Mouse (Mus musculus) ovary, adult 2 months (tissue): ENCODE data around the gene Prmt2. TPM values are rescaled to one million over a fixed set of nuclear protein-coding genes. Genes with fewer than 3 reads are reported as not detected.

Experiments
- polyA plus RNA-seq: library from polyadenylated mRNA; depleted of rRNA; stranded (reverse); fragments of >200 nt; gene quantifications from 2 replicates; pipeline ENCODE4 v1.2.3, GENCODE M21; 2012; rRNA removed

Gene Prmt2
- 85.4 and 88.4 TPM in 2 replicates for polyA plus RNA-seq

DNA sequence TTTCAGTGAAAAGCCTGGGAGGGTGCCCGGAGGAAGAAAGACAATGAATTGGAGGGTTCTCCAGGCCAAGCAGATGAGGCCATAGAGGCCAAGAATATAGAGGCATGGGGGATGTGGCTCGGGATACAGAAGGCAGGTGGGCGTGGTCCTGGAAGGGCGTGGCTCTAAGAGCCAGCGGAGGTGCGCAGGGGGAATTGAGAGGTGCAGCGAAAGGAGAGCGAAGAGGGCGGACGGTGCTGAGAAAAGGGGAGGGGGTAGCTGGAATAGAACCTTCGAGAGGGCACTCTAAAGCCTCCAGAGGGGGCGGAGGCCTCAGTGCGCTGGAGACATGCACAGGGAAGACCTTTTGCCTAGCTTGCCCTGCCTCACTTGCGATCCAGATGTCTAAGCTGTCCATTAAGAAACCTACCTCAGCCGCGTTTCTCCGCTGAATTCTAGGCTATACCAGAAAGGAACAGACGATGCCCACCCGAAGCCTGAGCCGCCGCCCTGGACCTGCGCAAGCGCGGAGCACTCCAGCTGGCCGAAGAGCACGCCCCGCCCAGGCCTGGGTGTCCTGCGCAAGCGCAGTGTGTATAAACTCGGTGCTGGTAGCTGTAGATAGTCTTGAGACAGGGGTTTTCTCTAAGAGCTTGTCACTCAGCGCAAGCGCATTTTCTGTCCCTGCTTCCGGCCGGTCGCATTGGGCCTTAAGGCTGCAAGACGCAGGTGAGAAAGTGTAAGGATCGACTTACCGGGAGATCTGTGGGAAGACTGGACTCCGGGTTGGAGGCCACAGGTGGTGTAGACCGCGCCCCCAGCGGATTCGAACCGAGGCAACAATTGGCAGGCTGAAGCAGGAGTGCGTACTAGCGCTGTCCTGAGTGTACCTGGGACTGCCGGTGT, at the start of gene Prmt2:
Gene Prmt2 (minus strand): TSS at position 525 of the 885 bp plus-strand sequence.

GRCm38 (mm10) chr10:76253536-76253935, 15.9 kb upstream of the Prmt2 start, which contains the start of gene S100b:
Gene S100b (plus strand): TSS chr10:76253853.

Other genes with a start within 250 kb of the Prmt2 start
- 18.8 and 24.1 TPM in 2 replicates for gene Zfp280b, start 205.2 kb downstream of the Prmt2 start, polyA plus RNA-seq
- gene Slc5a4b, start 126.9 kb downstream of the Prmt2 start, polyA plus RNA-seq = 1.1 and 5.2 TPM in 2 replicates
- 2.5 and 4.0 TPM in 2 replicates for gene Slc5a4a, start 90.4 kb downstream of the Prmt2 start, polyA plus RNA-seq
- gene S100b, start 16.0 kb upstream of the Prmt2 start, polyA plus RNA-seq = 4.9 and 11.9 TPM in 2 replicates
- 33.4 and 37.7 TPM in 2 replicates for gene Dip2a, start 107.4 kb upstream of the Prmt2 start, polyA plus RNA-seq
- not detected in 2 replicates for gene AC141477.1, start 202.6 kb upstream of the Prmt2 start, polyA plus RNA-seq
- gene Pcnt, start 204.9 kb upstream of the Prmt2 start, polyA plus RNA-seq = 24.5 and 26.8 TPM in 2 replicates
- 15.6 and 20.8 TPM in 2 replicates for gene 2610028H24Rik, start 211.2 kb upstream of the Prmt2 start, polyA plus RNA-seq
- 23.5 and 24.8 TPM in 2 replicates for gene Mcm3ap, start 231.1 kb upstream of the Prmt2 start, polyA plus RNA-seq
- 2.4 and 2.9 TPM in 2 replicates for gene Ybey, start 231.2 kb upstream of the Prmt2 start, polyA plus RNA-seq